Mouse (Mus musculus) right cerebral cortex, postnatal 14 days (tissue): ENCODE data around the gene Sult2b1.

Experiments
- DNase-seq: peaks from one replicate; pipeline ENCODE4 v3.0.0; 2022

Gene Sult2b1

DNA sequence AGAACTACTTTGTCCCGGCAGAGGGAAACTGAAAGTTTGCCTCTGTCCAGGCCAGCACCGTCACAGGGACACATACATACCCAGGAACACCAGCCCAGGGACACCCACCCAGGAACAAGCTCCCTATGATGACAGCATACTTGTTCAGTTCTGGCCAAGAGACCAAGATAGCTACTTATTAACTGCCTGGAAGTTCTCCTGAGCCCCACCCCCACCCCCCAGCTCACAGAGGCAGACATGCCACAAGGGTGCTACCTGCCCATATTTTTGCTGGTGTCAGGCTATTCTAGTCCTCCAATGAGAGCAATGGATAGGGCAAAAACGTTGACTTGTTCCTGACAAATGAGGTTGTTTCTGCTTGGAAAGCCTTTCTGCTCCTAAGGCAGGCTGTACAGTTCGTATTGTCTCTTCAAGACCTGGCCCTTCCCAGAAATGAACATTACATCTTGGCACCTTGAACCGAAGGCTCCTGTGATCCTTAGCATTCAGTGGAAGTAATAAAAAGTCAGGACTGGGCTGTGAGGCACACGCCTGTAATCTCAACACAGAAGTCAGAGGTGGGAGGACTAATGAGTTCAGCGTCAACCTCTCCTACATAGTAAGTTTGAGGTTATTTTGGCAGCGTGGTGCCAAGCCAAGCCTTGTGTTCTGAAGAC lies 13.9 kb downstream of the Sult2b1 start:
- no peak for DNase-seq

DNA sequence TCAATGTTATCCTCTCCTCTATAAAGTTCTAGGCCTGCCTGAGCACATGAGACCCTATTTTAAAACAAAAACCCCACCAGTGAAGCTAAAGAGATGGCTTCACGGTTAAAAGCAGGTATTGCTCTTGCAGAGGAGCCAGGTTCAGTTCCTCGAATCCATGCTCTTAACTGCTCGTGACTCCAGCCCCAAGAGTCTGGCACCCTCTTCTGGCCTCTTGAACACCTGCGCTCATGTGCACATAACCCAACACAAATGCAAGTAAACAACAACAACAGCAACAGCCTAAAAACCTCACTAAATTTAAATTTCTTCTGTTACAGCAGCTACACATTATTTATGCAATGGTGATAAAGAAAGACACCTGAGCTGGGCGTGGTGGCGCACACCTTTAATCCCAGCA lies 17.0 kb downstream of the Sult2b1 start:
- no peak for DNase-seq

DNA sequence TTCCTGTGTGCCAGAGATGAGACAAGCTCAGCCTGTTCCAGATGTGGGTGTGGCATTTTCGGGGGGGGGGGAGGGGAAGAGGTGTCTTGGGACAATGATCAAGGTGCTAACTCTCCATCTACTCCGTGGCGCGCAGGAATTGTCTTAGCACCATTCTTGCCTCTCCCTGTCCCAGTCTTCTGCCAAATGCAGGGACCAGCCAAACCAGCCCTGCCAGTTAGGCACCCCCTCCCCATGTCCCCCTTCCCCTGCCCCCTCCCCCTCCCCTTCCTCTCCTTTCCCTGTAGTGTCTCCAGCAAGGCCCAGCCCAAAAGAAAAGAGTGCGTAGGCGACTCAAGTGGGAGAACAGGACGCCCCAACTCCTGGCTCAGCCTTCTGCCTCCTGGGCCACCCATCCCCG lies 17.7 kb downstream of the Sult2b1 start:
- DNase-seq, result no peak

DNA sequence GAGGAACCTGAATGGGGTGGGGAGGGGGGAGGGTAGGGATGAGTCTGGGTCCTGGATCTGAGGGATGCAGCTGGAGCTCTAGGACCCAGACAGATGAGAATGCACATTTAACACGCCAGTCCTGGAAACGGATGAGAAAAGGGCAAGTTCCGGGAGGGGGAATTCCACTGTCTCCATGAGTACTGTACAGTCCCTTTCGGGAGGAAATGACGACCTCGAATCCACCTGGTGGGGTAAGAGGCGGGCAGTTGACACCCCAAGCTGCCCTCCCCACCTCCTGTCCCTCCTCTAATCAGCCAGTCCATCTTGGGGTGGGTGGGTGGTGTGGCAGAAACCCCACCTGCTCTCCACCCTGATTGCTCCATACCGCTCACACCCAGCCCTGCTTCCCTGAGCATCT lies 18.5 kb downstream of the Sult2b1 start:
- DNase-seq, result no peak

DNA sequence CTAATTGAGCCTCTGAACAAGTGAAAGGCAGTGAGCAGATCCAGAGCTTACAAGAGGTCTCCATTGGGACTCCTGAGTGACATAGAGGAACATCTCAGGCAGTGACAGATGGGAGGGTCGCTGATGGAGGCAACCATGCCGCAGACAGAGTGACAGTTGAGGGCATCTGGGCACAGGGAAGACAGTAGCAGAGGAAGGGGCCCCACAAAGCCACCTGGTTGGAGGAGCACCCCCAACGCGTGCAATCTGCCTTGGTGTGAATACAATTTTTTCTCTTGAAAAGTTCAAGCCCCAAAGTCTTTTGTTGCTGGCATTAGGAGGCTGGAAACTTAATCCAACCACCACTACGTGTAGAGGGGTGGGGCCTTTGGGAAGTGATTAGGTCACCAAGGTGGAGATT lies 24.3 kb downstream of the Sult2b1 start:
- no peak for DNase-seq

DNA sequence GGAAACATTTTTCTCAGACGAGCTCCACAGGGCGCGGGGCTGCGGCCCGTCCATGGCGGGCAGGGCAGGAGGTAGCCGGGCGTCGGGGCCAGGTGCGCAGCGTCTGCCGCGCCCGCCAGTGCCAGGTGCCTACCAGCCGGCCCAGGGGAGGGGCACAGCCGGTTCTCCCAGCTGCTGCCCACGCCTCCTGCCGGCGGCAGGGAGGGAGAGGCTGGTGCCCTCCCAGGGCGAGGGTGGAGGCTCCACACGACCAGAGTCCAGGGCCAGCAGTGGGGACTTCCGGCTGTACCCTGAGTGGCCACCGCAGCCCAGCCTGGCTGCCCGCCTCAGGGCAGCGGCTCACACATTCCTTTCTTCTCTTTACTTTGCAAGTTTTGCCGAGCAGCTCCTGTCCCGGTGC lies 25.1 kb downstream of the Sult2b1 start:
- DNase-seq, result no peak

DNA sequence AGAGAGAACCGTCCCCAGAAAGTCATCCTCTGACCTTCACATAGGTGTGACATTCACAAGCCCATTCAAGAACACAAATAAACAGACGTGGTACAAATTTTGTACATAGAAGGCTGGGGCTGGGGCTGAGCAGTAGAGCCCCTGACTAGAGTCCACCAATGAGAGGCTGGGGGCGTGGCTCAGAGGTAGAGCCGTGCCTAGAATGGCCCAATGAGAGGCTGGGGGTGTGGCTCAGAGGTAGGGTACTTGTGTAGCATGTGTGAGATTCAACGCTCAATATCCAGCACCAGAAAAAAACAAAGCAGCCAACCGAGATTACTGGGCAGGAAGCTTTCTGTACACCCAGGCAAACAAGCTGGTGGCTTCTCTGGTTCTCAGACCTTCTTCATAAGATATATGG lies 28.8 kb downstream of the Sult2b1 start:
- DNase-seq, result no peak

DNA sequence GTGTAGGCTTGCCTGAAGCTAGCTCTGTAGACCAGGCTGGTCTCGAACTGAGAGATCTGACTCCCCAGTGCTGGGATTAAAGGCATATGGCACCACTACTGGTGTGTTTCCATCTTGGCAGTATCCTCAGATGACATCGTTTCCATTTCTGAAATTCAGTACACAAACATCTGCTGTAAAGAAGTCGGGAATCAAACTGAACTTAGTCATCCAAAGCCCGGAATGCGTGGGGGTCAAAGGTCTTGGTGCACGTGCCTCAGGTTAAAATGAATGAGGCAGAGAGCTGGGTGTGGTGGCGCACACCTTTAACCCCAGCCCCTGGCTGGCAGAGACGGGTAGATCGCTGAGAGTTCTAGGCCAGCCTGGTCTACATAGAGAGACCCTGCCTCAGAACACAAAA lies 34.3 kb downstream of the Sult2b1 start:
- no peak for DNase-seq

DNA sequence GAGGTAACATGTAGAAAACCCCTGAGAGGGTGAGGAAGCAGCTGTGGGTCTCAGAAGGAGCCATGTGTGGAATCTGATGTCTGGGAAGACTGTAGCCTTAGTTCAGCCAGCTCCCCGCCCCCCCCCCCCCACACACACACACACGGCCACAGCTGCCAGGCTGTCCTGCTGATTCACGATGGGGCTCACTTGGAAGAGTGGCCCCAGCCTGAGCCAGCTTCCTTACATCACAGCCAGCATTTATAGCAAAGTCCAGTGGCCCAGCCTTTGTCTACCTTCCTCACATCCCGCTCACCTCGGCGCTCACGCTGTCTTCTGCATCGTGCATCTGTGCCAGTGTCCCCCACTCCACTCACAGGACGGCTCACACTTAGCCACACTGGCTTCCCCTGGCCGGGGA lies 35.1 kb downstream of the Sult2b1 start:
- DNase-seq, result no peak

DNA sequence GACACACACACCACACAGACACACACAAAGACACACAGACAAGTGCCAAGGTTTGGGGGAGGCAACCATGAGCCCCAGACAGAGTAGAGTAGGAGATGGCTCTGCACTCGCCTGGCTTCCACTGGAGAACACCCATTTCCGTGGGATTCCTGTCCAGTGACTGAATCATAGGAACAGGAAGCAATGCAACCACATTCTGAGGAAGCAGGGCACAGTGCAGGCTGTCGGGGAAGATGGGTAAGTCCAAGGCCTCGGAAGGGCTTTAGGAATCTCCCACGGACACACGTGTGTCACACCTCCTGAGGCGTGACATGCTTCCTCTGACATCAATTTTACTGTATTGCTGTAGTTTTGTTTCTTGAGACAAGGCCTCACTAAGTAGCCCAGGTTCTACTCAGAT lies 36.4 kb downstream of the Sult2b1 start:
- no peak for DNase-seq

DNA sequence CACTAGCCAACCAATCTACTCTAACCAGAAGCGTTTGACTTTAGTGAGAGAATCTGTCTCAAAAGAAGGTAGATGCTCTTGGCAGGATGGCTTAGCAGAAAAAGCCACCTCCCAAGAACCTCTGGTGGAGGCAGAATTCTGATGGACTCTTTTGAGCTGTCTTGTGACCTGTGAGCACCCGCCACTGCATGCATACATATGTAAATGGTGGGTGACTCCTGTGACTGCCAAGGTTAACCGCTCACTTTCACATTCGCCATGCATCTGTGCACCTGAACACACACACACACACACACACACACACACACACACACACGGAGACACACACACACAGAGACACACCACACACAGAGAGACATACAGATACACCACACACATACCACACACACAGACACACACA lies 37.0 kb downstream of the Sult2b1 start:
- no peak for DNase-seq

DNA sequence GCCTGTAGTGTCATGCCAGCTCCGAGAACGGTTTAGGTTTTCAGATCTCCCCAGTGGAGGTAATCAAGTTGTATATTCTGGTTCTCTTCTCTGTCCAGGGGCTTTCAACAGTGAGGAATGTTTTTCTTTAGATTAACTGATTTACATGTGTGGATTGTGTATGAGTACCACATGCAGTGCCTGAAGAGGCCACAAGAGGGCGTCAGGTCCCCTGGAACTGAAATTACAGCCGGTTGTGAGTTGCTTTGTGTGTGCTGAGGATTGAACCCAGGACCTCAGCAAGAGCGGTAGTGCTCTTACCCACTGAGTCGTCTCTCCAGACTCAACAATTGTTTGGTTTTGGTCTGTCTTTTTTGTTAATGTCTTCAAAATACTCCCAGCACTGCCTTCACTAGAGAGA lies 38.0 kb downstream of the Sult2b1 start:
- no peak for DNase-seq

DNA sequence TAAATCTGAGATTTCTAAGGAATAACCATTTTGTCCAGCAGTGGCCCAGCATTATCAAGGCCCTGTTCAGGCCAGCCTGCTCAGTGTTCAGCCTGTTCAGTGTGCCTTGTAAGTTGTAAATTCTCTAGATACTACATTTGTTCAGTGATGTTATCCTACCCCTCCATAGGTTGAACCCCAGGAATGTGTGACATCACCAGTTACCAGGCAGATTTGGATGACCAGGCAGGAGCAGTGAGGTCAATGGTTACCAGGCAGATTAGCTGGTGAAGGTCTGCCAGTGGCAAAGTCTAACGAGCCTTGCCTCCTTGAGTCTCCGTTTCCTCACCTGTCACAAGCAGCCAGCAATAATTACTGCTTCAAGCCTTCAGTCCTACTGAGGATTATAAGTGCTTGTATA lies 40.1 kb downstream of the Sult2b1 start:
- DNase-seq, result peak; percentile 90

DNA sequence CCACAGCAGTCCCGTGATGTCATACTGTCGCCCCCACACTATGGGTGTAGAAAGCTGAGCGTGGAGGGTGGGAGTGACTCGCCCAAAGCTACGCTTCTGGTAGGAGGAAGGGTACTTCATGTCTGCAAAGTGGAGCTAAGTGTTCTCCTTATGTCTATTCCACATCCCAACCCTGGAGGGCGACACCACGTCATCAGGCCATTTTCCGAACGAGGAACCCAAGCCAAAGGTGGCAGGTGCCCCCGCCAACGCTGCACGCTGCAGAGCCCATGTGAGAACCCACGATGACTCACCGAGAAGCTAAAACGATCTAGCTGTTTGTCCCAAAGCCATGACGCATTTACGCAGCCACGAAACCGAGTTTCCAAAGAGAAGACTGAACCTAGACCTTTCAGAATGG lies 42.1 kb downstream of the Sult2b1 start:
- peak; percentile 71 for DNase-seq

DNA sequence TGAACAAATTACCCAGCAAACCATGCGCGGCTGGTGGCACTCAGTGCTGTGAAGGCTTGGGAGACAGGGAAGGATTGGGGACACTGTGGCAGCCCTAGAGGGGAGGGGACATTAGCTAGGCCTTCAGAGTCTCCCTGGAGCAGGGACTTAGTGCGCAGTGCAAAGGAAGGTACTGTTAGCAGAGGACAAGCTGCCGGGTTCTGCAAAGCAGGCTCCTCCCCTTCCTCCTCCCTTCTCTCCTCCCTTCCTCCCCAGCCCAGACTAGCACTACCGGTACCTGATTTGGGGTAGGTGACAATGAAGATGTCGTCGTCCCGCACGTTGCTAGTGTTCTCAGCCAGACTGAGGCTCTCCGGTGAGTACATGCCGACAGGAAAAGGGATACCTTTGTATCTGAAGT lies 42.7 kb downstream of the Sult2b1 start:
- no peak for DNase-seq

DNA sequence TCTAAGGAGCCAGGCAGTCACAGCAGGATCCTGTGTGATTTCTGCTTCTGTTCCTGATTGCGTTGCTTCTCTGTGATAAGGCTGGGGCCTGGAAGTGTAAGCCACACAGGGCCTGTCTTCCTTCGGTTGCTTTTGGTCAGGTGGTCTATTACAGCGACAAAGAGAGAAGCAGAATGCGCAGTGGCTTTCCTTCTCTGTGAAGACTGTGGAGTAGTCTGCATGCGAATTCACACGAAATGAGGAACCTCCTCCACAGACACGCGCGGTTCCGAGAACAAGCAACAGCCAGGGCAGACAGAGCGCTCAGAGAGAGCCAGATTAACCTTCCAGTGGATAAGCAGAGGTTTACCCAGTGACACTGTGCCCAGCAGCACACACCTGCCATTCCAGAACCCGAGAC lies 43.2 kb downstream of the Sult2b1 start:
- DNase-seq, result no peak

DNA sequence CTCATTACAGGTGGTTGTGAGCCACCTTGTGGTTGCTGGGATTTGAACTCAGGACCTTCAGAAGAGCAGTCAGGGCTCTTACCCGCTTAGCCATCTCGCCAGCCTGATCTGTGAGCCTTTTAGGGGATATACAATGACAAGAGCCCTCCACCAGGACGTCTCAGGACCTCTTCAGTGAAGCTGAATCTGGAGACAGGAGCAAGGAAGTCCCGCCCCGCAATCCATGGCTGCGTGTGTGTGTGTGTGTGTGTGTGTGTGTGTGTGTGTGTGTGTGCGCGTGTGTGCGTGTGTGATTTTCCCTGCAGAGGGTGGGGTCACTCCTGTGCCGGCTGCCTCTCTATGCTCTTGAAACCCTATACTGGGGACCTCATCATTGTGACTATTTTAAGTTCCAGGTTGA lies 44.6 kb downstream of the Sult2b1 start:
- DNase-seq, result no peak

DNA sequence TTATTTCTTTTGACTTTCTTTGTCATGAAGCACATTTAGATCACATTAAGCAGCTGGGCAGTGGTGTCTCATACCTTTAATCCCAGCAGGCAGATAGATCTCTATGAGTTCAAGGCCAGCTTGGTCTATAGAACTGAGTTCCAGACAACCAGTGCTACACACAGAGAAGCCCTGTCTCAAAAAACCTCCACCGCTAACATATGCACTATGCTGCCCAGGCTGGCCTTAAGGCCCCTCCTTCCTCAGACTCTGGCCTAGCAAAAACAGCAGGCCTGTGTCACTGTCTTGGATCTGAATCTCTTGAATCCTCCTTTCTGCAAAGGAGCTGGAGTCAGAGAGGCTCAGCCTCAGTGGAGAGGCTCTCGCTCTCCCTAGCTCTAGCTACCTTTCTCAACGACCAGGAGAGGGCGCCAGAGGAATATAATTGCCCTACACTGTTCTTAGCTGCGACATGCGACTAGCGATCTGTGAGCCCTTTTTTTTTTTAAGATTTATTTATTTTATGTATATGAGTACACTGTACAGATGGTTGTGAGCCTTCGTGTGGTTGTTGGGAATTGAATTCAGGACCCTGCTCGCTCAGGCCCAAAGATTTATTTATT lies 45.2 kb downstream of the Sult2b1 start:
- peak; percentile 87 for DNase-seq

DNA sequence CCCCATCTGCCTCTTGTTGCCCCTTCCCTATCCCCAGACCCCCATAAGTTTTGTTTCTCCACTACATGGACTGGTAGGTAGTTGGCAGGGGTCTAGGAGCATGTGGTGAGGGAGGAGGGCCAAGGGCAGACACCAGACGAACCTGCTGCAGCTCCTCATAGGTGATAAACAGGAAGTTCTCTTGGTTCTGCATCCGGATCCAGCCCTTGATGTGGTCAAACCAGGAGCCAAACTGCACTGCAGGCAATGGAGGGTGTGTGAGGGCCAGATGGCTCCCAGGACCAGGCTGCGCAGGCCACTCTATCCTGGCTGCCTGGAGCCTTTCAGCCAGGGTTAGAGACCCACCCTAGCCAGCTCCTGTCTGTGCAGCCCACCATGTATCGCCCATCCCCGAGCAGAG lies 51.0 kb downstream of the Sult2b1 start:
- DNase-seq, result no peak

DNA sequence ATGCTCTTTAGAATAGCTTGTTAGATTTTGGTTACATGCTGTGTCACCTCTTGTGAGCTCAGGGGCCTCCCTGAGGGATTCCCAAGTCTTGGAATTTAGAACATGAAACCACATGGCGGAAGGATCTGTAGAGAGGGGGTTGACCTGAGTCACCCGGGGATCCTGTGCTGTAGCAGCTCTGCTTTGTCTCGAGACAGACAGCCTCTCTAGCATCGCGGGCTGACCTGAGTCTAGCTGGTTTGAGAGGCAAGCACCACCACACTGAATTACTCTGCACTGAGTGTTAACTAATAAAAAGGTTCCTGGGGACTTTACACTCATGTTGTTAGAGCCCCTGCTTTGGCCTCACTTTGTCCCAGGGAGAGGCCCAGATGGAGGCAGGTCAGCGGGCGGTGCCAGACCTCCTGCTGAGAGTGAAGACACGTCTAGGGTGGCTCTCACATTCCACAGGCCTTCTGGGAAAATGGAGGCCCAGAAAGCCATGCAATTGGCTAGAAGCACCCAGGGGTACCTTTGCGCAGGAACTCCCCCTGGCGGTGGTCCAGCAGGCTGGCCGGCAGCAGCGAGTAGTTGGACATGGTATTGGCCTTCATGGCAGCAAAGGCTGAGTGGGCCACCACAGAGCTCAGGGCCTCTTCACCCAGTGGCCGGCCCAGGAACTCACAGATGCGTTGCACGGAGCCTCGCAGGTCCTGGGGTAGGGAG lies 53.6 kb downstream of the Sult2b1 start:
- no peak for DNase-seq

DNA sequence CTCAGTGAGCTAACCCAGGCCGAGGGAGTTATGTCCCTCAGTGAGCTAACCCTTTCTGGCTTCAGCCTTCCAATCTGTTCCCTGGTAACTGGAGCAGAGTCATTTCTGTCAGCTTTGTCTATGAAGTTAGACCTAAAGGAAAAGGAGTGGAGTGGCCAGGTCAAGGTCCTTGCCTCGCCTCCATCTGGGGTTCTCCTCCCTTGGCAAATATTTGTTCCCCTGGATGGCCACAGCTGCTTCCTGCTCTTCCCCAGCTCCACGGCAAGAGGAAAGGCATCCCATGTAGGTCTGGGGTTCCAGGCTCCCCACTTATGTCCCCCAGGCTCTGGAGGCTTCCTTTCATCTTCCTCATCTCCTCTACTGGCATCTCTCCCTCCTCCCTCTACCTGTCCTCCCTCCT lies 56.8 kb downstream of the Sult2b1 start:
- no peak for DNase-seq

DNA sequence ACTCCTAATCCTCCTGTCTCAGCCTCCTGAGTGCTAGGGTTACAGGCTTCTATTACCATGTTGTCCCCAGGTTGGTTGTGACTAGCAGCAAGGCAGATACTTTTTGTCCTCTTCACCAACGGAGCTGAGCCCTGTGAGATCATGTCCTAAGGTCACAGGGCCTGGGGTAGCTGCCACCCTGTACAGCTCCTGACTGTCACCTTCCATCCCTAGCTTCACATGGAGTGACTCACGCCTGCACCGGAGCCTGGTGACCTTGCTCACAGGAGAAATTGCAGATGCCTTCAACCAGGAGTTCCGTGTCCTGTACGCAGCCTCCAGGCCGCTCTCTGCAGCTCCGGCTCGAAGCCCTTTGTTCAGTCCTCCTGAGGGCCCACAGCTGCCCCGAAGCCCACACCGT lies 58.0 kb downstream of the Sult2b1 start:
- no peak for DNase-seq

DNA sequence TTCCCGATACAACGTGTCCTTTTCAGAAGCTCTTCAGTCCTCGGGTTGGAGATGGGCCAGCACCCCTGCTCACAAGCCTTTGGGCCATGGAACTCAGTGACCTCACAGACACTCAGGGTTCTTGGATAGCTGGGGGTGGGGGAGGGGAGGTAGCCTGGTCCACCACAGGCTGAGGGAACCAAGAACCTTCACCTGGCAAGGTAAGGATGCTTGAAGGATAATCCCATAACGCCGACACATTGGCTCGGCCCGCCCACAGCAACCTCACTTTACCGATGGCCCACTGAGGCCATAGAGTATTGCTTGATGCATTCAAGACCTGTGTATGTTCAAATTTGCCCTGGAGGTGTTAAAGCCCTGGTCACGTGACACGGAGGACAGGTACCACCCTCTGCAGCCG lies 58.8 kb downstream of the Sult2b1 start, which contains the start of gene Spaca4:
Gene Spaca4, minus strand, starts transcription at position 101 of the 400 bp plus-strand sequence.
- DNase-seq, result no peak

DNA sequence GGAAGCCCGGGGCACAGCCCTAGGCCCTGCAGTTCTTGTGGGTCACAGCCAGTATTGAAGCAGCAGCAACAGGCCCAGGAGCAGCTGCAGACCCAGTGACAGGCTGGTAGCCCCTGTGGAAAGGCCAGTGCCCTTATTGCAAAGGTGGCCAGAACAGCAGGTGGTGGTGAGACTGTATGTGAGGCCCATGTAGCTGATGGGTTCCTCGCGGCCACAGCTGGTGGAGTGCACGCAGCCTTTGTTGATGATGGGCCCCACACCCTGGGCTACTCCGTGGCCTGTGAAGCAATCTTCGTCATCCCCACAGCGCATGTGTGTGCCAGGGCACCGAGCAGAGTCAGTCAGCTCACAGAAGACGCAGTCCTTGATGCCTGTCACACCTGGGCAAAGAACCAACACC lies 59.3 kb downstream of the Sult2b1 start:
- no peak for DNase-seq

DNA sequence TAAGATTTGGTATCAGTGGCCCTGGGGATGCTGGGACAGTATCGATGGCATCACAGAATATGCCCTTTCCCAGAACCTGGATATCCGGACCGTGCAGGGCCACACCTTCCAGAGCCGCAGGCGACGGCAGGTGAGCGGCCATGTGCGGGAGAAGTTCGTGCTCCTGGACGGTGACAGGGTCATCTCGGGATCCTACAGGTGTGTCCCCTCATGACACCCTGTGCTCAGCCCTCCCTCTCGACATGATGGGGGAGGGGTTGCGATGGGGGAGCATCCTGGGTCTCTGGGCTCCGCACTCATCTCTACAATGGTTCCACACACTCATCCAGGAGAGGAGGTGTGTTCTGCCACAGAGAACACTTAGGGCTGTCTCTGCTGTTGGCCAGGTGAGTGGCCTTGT lies 60.7 kb downstream of the Sult2b1 start:
- no peak for DNase-seq
